Mouse (Mus musculus): Measurements from ENCODE around the gene Itpr2.

GRCm38 (mm10) chr6:146107117-146107832, 394.7 kb downstream of the Itpr2 start:
- TF ChIP-seq CTCF (IDR thresholded peaks at IDR 0.05; ENCODE audit: extremely low read depth, insufficient read length, insufficient replicate concordance, low read depth, low read length) (no peak), POLR2A (IDR thresholded peaks at IDR 0.05; ENCODE audit: low read depth, low read length) (no peak)
